ENCODE assay signal across 11 mouse cellular contexts in genomic region chr10:71198676-71199075, GRCm38 (mm10). TPM values are rescaled to one million over a fixed set of nuclear protein-coding genes. Genes with fewer than 3 reads are reported as not detected.
DNase-seq lines count a peak whose midpoint lies in the region; ATAC-seq and TF ChIP-seq lines count a peak whose summit lies in the region.
"Had no signal": no experiment of that assay in that cellular context is flagged by ENCODE, and none has a peak within 500 bp of the region (broad histone marks: within the 10 kb centered on the region; RNA-seq: fewer than 3 reads in every experiment).

No protein-coding gene starts in this region.

- no peaks in the 10 kb centered on the region for H3K9me3 ChIP-seq in heart, embryonic 11.5 days (replicated peaks; ENCODE audit: control insufficient read depth, low read length)

- H3K4me2 ChIP-seq in heart, embryonic 11.5 days = no peak overlapping the region

- peak; percentile 63 to 71 for DNase-seq in heart, adult 18-20 months
- DNase-seq in Patski (ENCODE audit: low read depth, low spot score) = peak; percentile 55
- peak; percentile 18 for DNase-seq in kidney, adult 18-20 months
- peak; percentile 76 to 82 for DNase-seq in kidney, postnatal 4 days
- DNase-seq in frontal cortex, postnatal 25 days (ENCODE audit: low spot score in 2 of 2) = no peak
- DNase-seq: cerebellum, adult 11-12 months had no signal

- no peaks in the 10 kb centered on the region for H3K36me3 ChIP-seq in heart, embryonic 11.5 days (ENCODE audit: control insufficient read depth, insufficient read depth, low read length)

- no peak overlapping the region for H3K4me3 ChIP-seq in heart, embryonic 11.5 days (ENCODE audit: low read depth, low read length)

- 74% methylated on average over 8 of the region's 8 CpGs for WGBS in heart, embryonic 11.5 days (ENCODE audit: insufficient replicate concordance)

- in situ Hi-C loops in Patski (cut with MboI; ENCODE audit: low pct_unique_long_range_greater_than_20kb) = no loop called here

- H3K27ac ChIP-seq in heart, embryonic 11.5 days (ENCODE audit: low read depth, low read length) = no peak overlapping the region
- H3K27ac ChIP-seq: liver, embryonic 14.5 days had no signal

- H3K27me3 ChIP-seq in heart, embryonic 11.5 days (ENCODE audit: control insufficient read depth, insufficient read depth, low read length) = no peaks in the 10 kb centered on the region
- H3K27me3 ChIP-seq in Patski = no peaks in the 10 kb centered on the region

- no peak overlapping the region for H3K9ac ChIP-seq in heart, embryonic 11.5 days (ENCODE audit: low read depth, low read length)
- H3K9ac ChIP-seq: liver, embryonic 14.5 days had no signal

- POLR2A ChIA-PET in Patski (lab: Charles Lee) = interaction anchor here (0.6 kb wide), 2 partner anchors 24 to 54 kb away, joined by 4 read pairs; no protein-coding TSS in a partner anchor

- CTCF ChIA-PET in Patski (lab: Charles Lee) = interaction anchor here (0.7 to 2.2 kb wide), 2 partner anchors 42 to 44 kb away, joined by 4 to 9 read pairs; no protein-coding TSS in a partner anchor

- 0 out of 2 replicates have a peak, but pooled peaks cover 2% of the 10 kb centered on the region for H3K4me1 ChIP-seq in heart, embryonic 11.5 days (ENCODE audit: control insufficient read depth, insufficient read depth, low read length)

- no peak for ATAC-seq in heart, embryonic 11.5 days (replicated peaks; ENCODE audit: insufficient number of reproducible peaks, low FRiP score, low TSS enrichment)
- no peak for ATAC-seq in Patski
- no peak for ATAC-seq in granulocyte monocyte progenitor cell, adult 5-6 weeks (replicated peaks; ENCODE audit: poor library complexity, severe bottlenecking)
- no peak for ATAC-seq in activated CD4-positive, CD25-positive, alpha-beta regulatory T cell, adult 4 months
- ATAC-seq: inflammation-experienced regulatory T-cells, adult 6 months had no signal

- TF ChIP-seq CTCF in Patski (IDR thresholded peaks at IDR 0.05) = no peak

RNA-seq across cellular contexts. Expression of gene Bicc1, which starts 39.2 kb away (rescaled TPM):
- total RNA-seq in heart, adult 18-20 months (2021) = 10 to 100 TPM; 11.8 to 13.1 TPM
- polyA plus RNA-seq in heart, embryonic 11.5 days (2014; fragmentation: Nextera tagmentation; extraction: Ambion mirVana) = 14.1 and 14.8 TPM in 2 replicates
- polyA plus RNA-seq in Patski (2021) = 384 TPM
- not detected in 2 replicates for total RNA-seq in granulocyte monocyte progenitor cell, adult 5-6 weeks (2014; fragmentation: Nextera tagmentation)
- not detected in 2 replicates for total RNA-seq in granulocyte monocyte progenitor cell, adult 5-6 weeks (2017)
- under 1 TPM in 1 of 2 experiments, not detected in 1; 0.17 TPM for polyA plus RNA-seq in activated CD4-positive, CD25-positive, alpha-beta regulatory T cell, adult 4 months (2017; shearing (Covaris generic))

RNA-seq across cellular contexts. Expression of gene Tfam, which starts 39.4 kb away (rescaled TPM):
- 10 to 100 TPM; 65.6 to 73.7 TPM for total RNA-seq in heart, adult 18-20 months (2021)
- 62.6 and 67.5 TPM in 2 replicates for polyA plus RNA-seq in heart, embryonic 11.5 days (2014; fragmentation: Nextera tagmentation; extraction: Ambion mirVana)
- polyA plus RNA-seq in Patski (2021) = 75.9 TPM
- 52.6 and 71.6 TPM in 2 replicates for total RNA-seq in granulocyte monocyte progenitor cell, adult 5-6 weeks (2014; fragmentation: Nextera tagmentation)
- 73.2 and 91.8 TPM in 2 replicates for total RNA-seq in granulocyte monocyte progenitor cell, adult 5-6 weeks (2017)
- 10 to 100 TPM; 78.5 to 88.7 TPM for polyA plus RNA-seq in activated CD4-positive, CD25-positive, alpha-beta regulatory T cell, adult 4 months (2017; shearing (Covaris generic))

Comparison
In these comparisons a context has a peak if more than half of its experiments do, and no peak if none do; other contexts are left out.
1. DNase-seq: peak in heart, adult 18-20 months (2 of 2), Patski (single experiment), kidney, adult 18-20 months (single experiment) and kidney, postnatal 4 days (2 of 2); none in frontal cortex, postnatal 25 days (0 of 2).
2. RNA of gene Bicc1, which starts 39.2 kb away (polyA plus RNA-seq): 384 TPM in Patski (single experiment); 14.1 to 14.8 TPM in heart, embryonic 11.5 days and 0.17 TPM in activated CD4-positive, CD25-positive, alpha-beta regulatory T cell, adult 4 months; every median in the first group is over 10 times any median in the second.